ENCODE assay signal across 8 mouse cellular contexts in genomic region chr7:3644348-3644671, GRCm38 (mm10). TPM values are rescaled to one million over a fixed set of nuclear protein-coding genes. Genes with fewer than 3 reads are reported as not detected.
A peak's percentile ranks its signal among the peaks of the same experiment; 100 is the strongest.
DNase-seq lines count a peak whose midpoint lies in the region; ATAC-seq lines count a peak whose summit lies in the region.

No protein-coding gene starts in this region.

- H3K4me2 ChIP-seq in intestine, embryonic 14.5 days (ENCODE audit: low read length), result peak overlapping the region; percentile 53
- H3K4me2 ChIP-seq in midbrain, embryonic 13.5 days (replicated peaks), result peak overlapping the region; percentile 68

- peaks cover 29% of the 10 kb centered on the region for H3K36me3 ChIP-seq in intestine, embryonic 14.5 days (ENCODE audit: control insufficient read depth, insufficient read depth, low read length)
- H3K36me3 ChIP-seq in midbrain, embryonic 13.5 days, result peaks cover 38% of the 10 kb centered on the region

- ATAC-seq in intestine, embryonic 14.5 days (replicated peaks; ENCODE audit: low FRiP score, low TSS enrichment, low read depth), result no peak
- ATAC-seq in midbrain, embryonic 13.5 days, result no peak

- WGBS in intestine, embryonic 14.5 days, result under 1% methylated on average over 11 of the region's 11 CpGs
- WGBS in midbrain, embryonic 13.5 days, result under 1% methylated on average over 11 of the region's 11 CpGs

- no peaks in the 10 kb centered on the region for H3K9me3 ChIP-seq in intestine, embryonic 14.5 days (ENCODE audit: control insufficient read depth, low read length)
- no peaks in the 10 kb centered on the region for H3K9me3 ChIP-seq in midbrain, embryonic 13.5 days

- H3K27ac ChIP-seq in intestine, embryonic 14.5 days (ENCODE audit: low read depth), result peak overlapping the region; percentile 29; the same call in 1 of the 2 replicates
- H3K27ac ChIP-seq in midbrain, embryonic 13.5 days, result peak overlapping the region; percentile 46; the same call in 1 of the 2 replicates

- peak overlapping the region; percentile 35 for H3K4me3 ChIP-seq in intestine, embryonic 14.5 days (ENCODE audit: low read depth, low read length)
- peak overlapping the region; percentile 98 for H3K4me3 ChIP-seq in midbrain, embryonic 13.5 days (replicated peaks)

- DNase-seq in embryo, embryonic 10 days (ENCODE audit: low spot score), result peak; percentile 16
- no peak for DNase-seq in embryo, embryonic 11 days
- DNase-seq in ovary, postnatal 36 days (ENCODE audit: low spot score), result peak; percentile 82
- DNase-seq in ovary, postnatal 14 days (ENCODE audit: low spot score), result no peak
- no peak for DNase-seq in intestine, embryonic 14.5 days (ENCODE audit: low spot score)
- no peak for DNase-seq in yolk sac, embryonic 10.5 days (ENCODE audit: low spot score)
- DNase-seq in frontal cortex, adult 2 months (ENCODE audit: extremely low spot score in 1 of 2, low spot score in 1 of 2), result no peak

- H3K4me1 ChIP-seq in intestine, embryonic 14.5 days (replicated peaks; ENCODE audit: control insufficient read depth, insufficient read depth, low read length), result peaks cover 29% of the 10 kb centered on the region
- H3K4me1 ChIP-seq in midbrain, embryonic 13.5 days (replicated peaks), result peaks cover 41% of the 10 kb centered on the region

- no peaks in the 10 kb centered on the region for H3K27me3 ChIP-seq in intestine, embryonic 14.5 days (replicated peaks; ENCODE audit: control insufficient read depth, insufficient read depth, low read length)
- no peaks in the 10 kb centered on the region for H3K27me3 ChIP-seq in midbrain, embryonic 13.5 days

- H3K9ac ChIP-seq in intestine, embryonic 14.5 days (ENCODE audit: low read length), result no peak overlapping the region
- H3K9ac ChIP-seq in midbrain, embryonic 13.5 days (replicated peaks), result peak overlapping the region; percentile 39; the same call in 1 of the 2 replicates

RNA-seq across cellular contexts. Expression of gene Cnot3, which starts 0.8 kb away (rescaled TPM):
- polyA plus RNA-seq in intestine, embryonic 14.5 days (2014; fragmentation: Nextera tagmentation; extraction: Ambion mirVana), result 65.7 and 71.7 TPM in 2 replicates
- polyA plus RNA-seq in midbrain, embryonic 13.5 days (2015; fragmentation: Nextera tagmentation; extraction: Ambion mirVana), result 48.7 and 57.8 TPM in 2 replicates
- polyA plus RNA-seq in frontal cortex, adult 2 months (2012; rRNA removed), result 49.5 and 63.6 TPM in 2 replicates

RNA-seq across cellular contexts. Expression of gene Prpf31, which starts 14.5 kb away (rescaled TPM):
- polyA plus RNA-seq in intestine, embryonic 14.5 days (2014; fragmentation: Nextera tagmentation; extraction: Ambion mirVana), result 94.8 and 109 TPM in 2 replicates
- polyA plus RNA-seq in midbrain, embryonic 13.5 days (2015; fragmentation: Nextera tagmentation; extraction: Ambion mirVana), result 114 and 117 TPM in 2 replicates
- polyA plus RNA-seq in frontal cortex, adult 2 months (2012; rRNA removed), result 59.0 and 68.2 TPM in 2 replicates

RNA-seq across cellular contexts. Expression of gene Tfpt, which starts 14.6 kb away (rescaled TPM):
- polyA plus RNA-seq in intestine, embryonic 14.5 days (2014; fragmentation: Nextera tagmentation; extraction: Ambion mirVana), result 19.1 and 23.4 TPM in 2 replicates
- 30.8 and 38.9 TPM in 2 replicates for polyA plus RNA-seq in midbrain, embryonic 13.5 days (2015; fragmentation: Nextera tagmentation; extraction: Ambion mirVana)
- 38.1 and 43.3 TPM in 2 replicates for polyA plus RNA-seq in frontal cortex, adult 2 months (2012; rRNA removed)

RNA-seq across cellular contexts. Expression of gene Leng1, which starts 21.3 kb away (rescaled TPM):
- polyA plus RNA-seq in intestine, embryonic 14.5 days (2014; fragmentation: Nextera tagmentation; extraction: Ambion mirVana), result 13.1 and 13.4 TPM in 2 replicates
- polyA plus RNA-seq in midbrain, embryonic 13.5 days (2015; fragmentation: Nextera tagmentation; extraction: Ambion mirVana), result 16.5 and 16.8 TPM in 2 replicates
- polyA plus RNA-seq in frontal cortex, adult 2 months (2012; rRNA removed), result 8.0 and 9.2 TPM in 2 replicates

RNA-seq across cellular contexts. Expression of gene Ndufa3, which starts 27.1 kb away (rescaled TPM):
- polyA plus RNA-seq in intestine, embryonic 14.5 days (2014; fragmentation: Nextera tagmentation; extraction: Ambion mirVana), result 577 and 640 TPM in 2 replicates
- polyA plus RNA-seq in midbrain, embryonic 13.5 days (2015; fragmentation: Nextera tagmentation; extraction: Ambion mirVana), result 440 and 458 TPM in 2 replicates
- polyA plus RNA-seq in frontal cortex, adult 2 months (2012; rRNA removed), result 302 and 306 TPM in 2 replicates

Comparison
In these comparisons a context has a peak if more than half of its experiments do, and no peak if none do; other contexts are left out.
1. DNase-seq: peak in embryo, embryonic 10 days (single experiment) and ovary, postnatal 36 days (single experiment); none in embryo, embryonic 11 days (single experiment), ovary, postnatal 14 days (single experiment), intestine, embryonic 14.5 days (single experiment), yolk sac, embryonic 10.5 days (single experiment) and frontal cortex, adult 2 months (0 of 2).